Mouse (Mus musculus) cerebellum, adult (tissue): ENCODE results near the gene Ppfia1.

Source experiments
- ATAC-seq: cut with Nextera tagmentation; 2 replicates; pipeline ENCODE4 v1.9.2; 2017; ENCODE audit warnings: mild to moderate bottlenecking, moderate library complexity, mixed read lengths; ENCODE audit not compliant: insufficient number of reproducible peaks, low FRiP score, low TSS enrichment

Gene Ppfia1

GRCm38 (mm10) chr7:144441976-144442375 is 111.6 kb downstream of the Ppfia1 start:
- ATAC-seq = no peak

GRCm38 (mm10) chr7:144441466-144441865 is 112.1 kb downstream of the Ppfia1 start:
- no peak for ATAC-seq

GRCm38 (mm10) chr7:144438811-144439210 is 114.7 kb downstream of the Ppfia1 start:
- ATAC-seq = no peak

GRCm38 (mm10) chr7:144432920-144433319 is 120.6 kb downstream of the Ppfia1 start:
- ATAC-seq = no peak

GRCm38 (mm10) chr7:144427460-144427859 is 126.1 kb downstream of the Ppfia1 start:
- no peak for ATAC-seq
